Comparison of ENCODE assay signal across 8 mouse cellular contexts in the genomic region with DNA sequence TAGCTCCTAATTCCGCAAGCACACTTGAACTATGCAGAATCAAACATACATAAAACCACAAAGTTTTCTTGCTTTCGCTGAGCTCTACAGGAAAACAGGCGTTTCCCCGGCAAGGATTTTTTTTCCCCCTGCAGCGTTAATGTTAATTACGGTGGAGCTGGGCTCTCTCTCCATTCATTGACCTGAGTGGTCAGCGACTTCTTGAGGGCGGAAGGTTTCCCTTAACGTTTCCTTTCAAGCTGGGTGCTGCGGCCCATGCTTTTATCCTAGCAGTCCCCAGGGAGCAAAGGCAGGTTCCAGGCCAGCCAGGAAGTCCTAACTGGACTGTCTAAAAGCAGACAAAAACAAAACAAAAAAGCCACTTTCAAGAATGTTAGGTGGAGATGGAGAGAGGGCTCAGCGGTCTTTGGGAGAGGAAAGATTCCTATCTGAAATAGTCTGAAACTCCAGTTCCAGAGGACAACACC. TPM values are rescaled to one million over a fixed set of nuclear protein-coding genes. Genes with fewer than 3 reads are reported as not detected.
DNase-seq lines count a peak whose midpoint lies in the region; ATAC-seq lines count a peak whose summit lies in the region.

No protein-coding gene starts in this region.

- no peak overlapping the region for H3K27ac ChIP-seq in forebrain, embryonic 16.5 days (ENCODE audit: low read length)
- H3K27ac ChIP-seq in kidney, embryonic 14.5 days (ENCODE audit: low read depth, low read length), result no peak overlapping the region

- peaks cover 33% of the 10 kb centered on the region for H3K4me1 ChIP-seq in megakaryocyte, embryonic 14.5 days
- peaks cover 23% of the 10 kb centered on the region for H3K4me1 ChIP-seq in forebrain, embryonic 16.5 days (replicated peaks; ENCODE audit: control insufficient read depth, insufficient read depth, low read length)
- H3K4me1 ChIP-seq in kidney, embryonic 14.5 days (ENCODE audit: control insufficient read depth, insufficient read depth, low read length), result peaks cover 21% of the 10 kb centered on the region

- peaks cover 14% of the 10 kb centered on the region for H3K27me3 ChIP-seq in megakaryocyte, embryonic 14.5 days (replicated peaks)
- no peaks in the 10 kb centered on the region; the same call in 1 of the 2 replicates for H3K27me3 ChIP-seq in forebrain, embryonic 16.5 days (replicated peaks; ENCODE audit: control insufficient read depth, insufficient read depth, low read length)
- H3K27me3 ChIP-seq in kidney, embryonic 14.5 days (ENCODE audit: control insufficient read depth, insufficient read depth, low read length), result peaks cover 8% of the 10 kb centered on the region; the same call in 1 of the 2 replicates

- H3K4me2 ChIP-seq in forebrain, embryonic 16.5 days (ENCODE audit: low read length), result peak overlapping the region; percentile 93
- peak overlapping the region; percentile 66 for H3K4me2 ChIP-seq in kidney, embryonic 14.5 days (replicated peaks; ENCODE audit: low read depth, low read length)

- H3K9ac ChIP-seq in forebrain, embryonic 16.5 days (replicated peaks; ENCODE audit: low read depth, low read length), result no peak overlapping the region
- peak overlapping the region; percentile 86; the same call in 1 of the 2 replicates for H3K9ac ChIP-seq in kidney, embryonic 14.5 days (ENCODE audit: low read depth, low read length)

- no peak for ATAC-seq in megakaryocyte, adult 5-6 weeks (ENCODE audit: poor library complexity, severe bottlenecking)
- ATAC-seq in forebrain, embryonic 16.5 days, result no peak
- no peak for ATAC-seq in kidney, embryonic 14.5 days (ENCODE audit: low FRiP score, low TSS enrichment)

- WGBS in forebrain, embryonic 16.5 days, result 5% methylated on average over 11 of the region's 11 CpGs
- 7% methylated on average over 11 of the region's 11 CpGs for WGBS in kidney, embryonic 14.5 days

- H3K36me3 ChIP-seq in megakaryocyte, embryonic 14.5 days (replicated peaks; ENCODE audit: low read length), result peaks cover 43% of the 10 kb centered on the region
- peaks cover 36% of the 10 kb centered on the region for H3K36me3 ChIP-seq in forebrain, embryonic 16.5 days (ENCODE audit: control insufficient read depth, insufficient read depth)
- peaks cover 42% of the 10 kb centered on the region for H3K36me3 ChIP-seq in kidney, embryonic 14.5 days (ENCODE audit: control insufficient read depth, insufficient read depth, low read length)

- no peaks in the 10 kb centered on the region for H3K9me3 ChIP-seq in megakaryocyte, embryonic 14.5 days
- H3K9me3 ChIP-seq in forebrain, embryonic 16.5 days (ENCODE audit: control insufficient read depth, low read length), result no peaks in the 10 kb centered on the region
- no peaks in the 10 kb centered on the region for H3K9me3 ChIP-seq in kidney, embryonic 14.5 days (ENCODE audit: control insufficient read depth, low read length)

- DNase-seq in neural tube, embryonic 10.5 days (ENCODE audit: extremely low spot score, low spot score), result peak; percentile 29
- DNase-seq in gastrocnemius, adult 18-20 months (ENCODE audit: low spot score), result no peak
- DNase-seq in thymus, postnatal 4 days, result no peak
- DNase-seq in layer of hippocampus, adult 8-10 months (ENCODE audit: low spot score in 2 of 2), result no peak

- peak overlapping the region; percentile 99 for H3K4me3 ChIP-seq in megakaryocyte, embryonic 14.5 days (replicated peaks)
- H3K4me3 ChIP-seq in forebrain, embryonic 16.5 days (replicated peaks; ENCODE audit: low read length), result peak overlapping the region; percentile 86
- peak overlapping the region; percentile 77 for H3K4me3 ChIP-seq in kidney, embryonic 14.5 days (ENCODE audit: low read length)

RNA-seq across cellular contexts. Expression of gene Pop5, which starts 3.1 kb away (rescaled TPM):
- 51.5 and 56.1 TPM in 2 replicates for polyA plus RNA-seq in megakaryocyte, embryonic 14.5 days (2012; ENCODE audit: insufficient read depth, low replicate concordance)
- total RNA-seq in megakaryocyte, adult 5-6 weeks (2015), result 61.7 and 74.6 TPM in 2 replicates
- 30.9 and 81.2 TPM in 2 replicates for total RNA-seq in megakaryocyte, adult 5-6 weeks (2017)
- polyA plus RNA-seq in forebrain, embryonic 16.5 days (2015; fragmentation: Nextera tagmentation; extraction: Ambion mirVana), result 85.3 and 101 TPM in 2 replicates
- 116 and 120 TPM in 2 replicates for polyA plus RNA-seq in kidney, embryonic 14.5 days (2014; fragmentation: Nextera tagmentation; extraction: Ambion mirVana)
- 10 to 100 TPM; 34.9 to 39.3 TPM for total RNA-seq in gastrocnemius, adult 18-20 months (2021)
- total RNA-seq in layer of hippocampus, adult 8-10 months (2022), result 100 to 1,000 TPM in 2 of 4 experiments, 10 to 100 TPM in 2; 89.0 to 104 (median 99.1) TPM

RNA-seq across cellular contexts. Expression of gene Rnf10, which starts 33.9 kb away (rescaled TPM):
- polyA plus RNA-seq in megakaryocyte, embryonic 14.5 days (2012; ENCODE audit: insufficient read depth, low replicate concordance), result 127 and 382 TPM in 2 replicates
- 50.9 and 55.4 TPM in 2 replicates for total RNA-seq in megakaryocyte, adult 5-6 weeks (2015)
- 55.9 and 78.3 TPM in 2 replicates for total RNA-seq in megakaryocyte, adult 5-6 weeks (2017)
- polyA plus RNA-seq in forebrain, embryonic 16.5 days (2015; fragmentation: Nextera tagmentation; extraction: Ambion mirVana), result 168 and 176 TPM in 2 replicates
- polyA plus RNA-seq in kidney, embryonic 14.5 days (2014; fragmentation: Nextera tagmentation; extraction: Ambion mirVana), result 81.9 TPM in 2 replicates
- 100 to 1,000 TPM; 275 to 312 TPM for total RNA-seq in gastrocnemius, adult 18-20 months (2021)
- total RNA-seq in layer of hippocampus, adult 8-10 months (2022), result 100 to 1,000 TPM; 226 to 251 (median 245) TPM

RNA-seq across cellular contexts. Expression of gene Coq5, which starts 40.7 kb away (rescaled TPM):
- 8.3 and 12.6 TPM in 2 replicates for polyA plus RNA-seq in megakaryocyte, embryonic 14.5 days (2012; ENCODE audit: insufficient read depth, low replicate concordance)
- total RNA-seq in megakaryocyte, adult 5-6 weeks (2015), result 8.7 and 10.9 TPM in 2 replicates
- 27.3 and 27.8 TPM in 2 replicates for total RNA-seq in megakaryocyte, adult 5-6 weeks (2017)
- 62.9 and 64.3 TPM in 2 replicates for polyA plus RNA-seq in forebrain, embryonic 16.5 days (2015; fragmentation: Nextera tagmentation; extraction: Ambion mirVana)
- 39.7 and 58.8 TPM in 2 replicates for polyA plus RNA-seq in kidney, embryonic 14.5 days (2014; fragmentation: Nextera tagmentation; extraction: Ambion mirVana)
- total RNA-seq in gastrocnemius, adult 18-20 months (2021), result 10 to 100 TPM; 81.3 to 91.7 TPM
- total RNA-seq in layer of hippocampus, adult 8-10 months (2022), result 10 to 100 TPM; 38.7 to 45.6 (median 41.5) TPM

RNA-seq across cellular contexts. Expression of gene Cabp1, which starts 44.6 kb away (rescaled TPM):
- 1.7 TPM in 1 of 2 replicates, not detected in the other for polyA plus RNA-seq in megakaryocyte, embryonic 14.5 days (2012; ENCODE audit: insufficient read depth, low replicate concordance)
- not detected in 2 replicates for total RNA-seq in megakaryocyte, adult 5-6 weeks (2015)
- total RNA-seq in megakaryocyte, adult 5-6 weeks (2017), result not detected in 2 replicates
- 8.3 and 9.2 TPM in 2 replicates for polyA plus RNA-seq in forebrain, embryonic 16.5 days (2015; fragmentation: Nextera tagmentation; extraction: Ambion mirVana)
- polyA plus RNA-seq in kidney, embryonic 14.5 days (2014; fragmentation: Nextera tagmentation; extraction: Ambion mirVana), result 2.0 and 2.4 TPM in 2 replicates
- total RNA-seq in gastrocnemius, adult 18-20 months (2021), result 1 to 10 TPM in 1 of 2 experiments, under 1 TPM in 1; 0.50 to 1.2 TPM
- total RNA-seq in layer of hippocampus, adult 8-10 months (2022), result 100 to 1,000 TPM; 109 to 118 (median 114) TPM
